Mouse (Mus musculus) heart, embryonic 10.5 days (tissue): Measurements from ENCODE around the gene Fev. TPM values are rescaled to one million over a fixed set of nuclear protein-coding genes. Genes with fewer than 3 reads are reported as not detected.

Source experiments
- DNase-seq: peaks from one replicate; pipeline ENCODE4 v3.0.0-alpha.2; 2017; ENCODE audit warnings: low spot score
- H3K27ac ChIP-seq: fragments of 300-500 bp; sonication (generic); 2 replicates; pipeline ENCODE4 v1.5.1; 2016; ENCODE audit warnings: mild to moderate bottlenecking
- H3K27me3 ChIP-seq: fragments of 300-500 bp; sonication (generic); 2 replicates; pipeline ENCODE4 v1.6.1; 2016; ENCODE audit warnings: mild to moderate bottlenecking; ENCODE audit not compliant: poor library complexity, insufficient read depth, severe bottlenecking
- H3K36me3 ChIP-seq: fragments of 300-500 bp; sonication (generic); 2 replicates; pipeline ENCODE4 v1.6.1; 2016; ENCODE audit warnings: mild to moderate bottlenecking, moderate library complexity
- H3K4me1 ChIP-seq: fragments of 300-500 bp; sonication (generic); 2 replicates; pipeline ENCODE4 v1.6.1; 2016; ENCODE audit warnings: mild to moderate bottlenecking
- H3K4me3 ChIP-seq: fragments of 300-500 bp; sonication (generic); 2 replicates; pipeline ENCODE4 v1.5.1; 2016; ENCODE audit warnings: mild to moderate bottlenecking, moderate library complexity
- H3K9me3 ChIP-seq: fragments of 300-500 bp; sonication (generic); 2 replicates; pipeline ENCODE4 v1.6.1; 2016; ENCODE audit warnings: mild to moderate bottlenecking, moderate library complexity
- WGBS: fragments of 180-500 bp; shearing (Covaris S2); methylation state at CpG from one replicate; pipeline ENCODE4 v1.1.7; 2016; 5-methylcytosine and 5-hydroxymethylcytosine counted together
- polyA plus RNA-seq: library from polyadenylated mRNA; unstranded; fragments of >200 nt; fragmentation: Nextera tagmentation; extraction: Ambion mirVana; gene quantifications from 2 replicates; pipeline ENCODE4 v1.2.1, GENCODE M21; 2016

Gene Fev
- 1.2 and 1.4 TPM in 2 replicates for polyA plus RNA-seq

DNA sequence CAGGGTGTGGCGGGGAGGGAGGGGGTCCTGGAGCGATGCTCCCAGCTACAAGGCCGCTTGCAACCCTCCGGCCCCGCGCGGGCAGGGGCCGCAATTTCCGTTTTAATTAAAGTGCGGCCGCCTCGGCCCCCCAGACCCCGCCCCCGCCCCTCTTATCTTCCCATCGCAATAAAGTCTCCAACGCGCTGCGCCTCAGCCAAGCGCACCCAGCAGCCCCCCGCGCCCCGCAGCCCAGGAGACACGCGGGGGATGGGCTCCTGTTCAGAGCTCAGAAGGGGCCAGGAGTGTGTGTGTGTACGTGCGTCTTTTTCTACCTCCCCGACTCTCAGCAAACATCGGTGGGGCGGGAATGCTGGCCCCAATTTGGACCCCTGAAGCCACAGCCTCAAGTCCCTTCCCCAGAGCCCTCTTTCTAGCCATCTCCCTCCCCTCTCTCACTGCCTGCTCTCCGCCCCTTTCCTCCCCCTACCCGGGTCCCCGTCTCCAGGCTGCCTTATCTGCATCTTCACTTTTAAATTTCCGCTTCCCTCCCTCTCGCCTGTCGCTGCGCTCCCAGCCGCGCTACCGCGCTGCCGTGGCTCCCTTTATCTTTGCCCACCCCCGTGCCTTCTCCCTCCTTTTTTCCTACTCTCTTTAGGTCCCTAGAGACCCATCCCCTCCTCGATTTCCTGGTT lies at the start of gene Fev:
Gene Fev (minus strand): TSS at position 51 of the 674 bp plus-strand sequence.
- under 1% methylated on average over 42 of the region's 43 CpGs for WGBS
- H3K27me3 ChIP-seq, result peaks cover 99% of the 10 kb centered on the region
- H3K4me3 ChIP-seq, result peak within 1 kb of the TSS; percentile 59
- peak within 1 kb of the TSS; percentile 72 for H3K27ac ChIP-seq
- H3K9me3 ChIP-seq, result no peaks in the 10 kb centered on the region
- peaks cover 31% of the 10 kb centered on the region for H3K4me1 ChIP-seq
- H3K36me3 ChIP-seq, result no peaks in the 10 kb centered on the region
- no peak for DNase-seq

DNA sequence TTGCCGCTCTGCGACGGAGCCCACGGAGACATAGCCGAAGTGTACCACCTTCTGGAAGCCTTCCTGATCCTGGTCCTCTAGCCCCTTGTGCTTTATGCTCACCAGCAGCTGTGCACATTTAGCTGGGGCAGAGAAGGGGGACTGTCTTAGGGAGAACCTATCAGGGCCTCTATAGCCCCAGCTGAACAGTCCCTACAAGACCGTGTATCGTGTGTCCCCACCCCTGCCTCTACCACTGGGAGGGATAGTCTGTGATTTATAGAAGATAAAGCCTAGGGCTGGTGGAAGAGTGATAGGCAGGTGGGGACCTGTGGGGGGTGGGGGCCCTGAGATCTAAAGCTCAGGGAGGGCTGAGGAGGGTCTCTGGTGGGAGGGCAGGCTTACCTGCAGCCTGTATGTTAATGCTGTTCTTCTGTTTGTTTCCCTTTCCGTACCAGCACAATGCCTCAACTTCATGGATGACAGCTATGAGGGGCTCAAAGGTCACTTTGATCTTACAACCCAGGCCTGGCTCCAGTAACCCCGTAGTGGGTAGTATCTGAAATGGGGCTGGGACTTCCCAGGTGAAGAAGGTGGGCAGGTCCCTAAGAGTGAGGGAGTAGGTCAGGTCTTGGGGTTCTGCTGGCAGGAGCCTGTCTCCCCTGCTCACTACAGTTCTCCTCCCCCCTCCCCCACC lies 42.5 kb upstream of the Fev start:
- no peak for DNase-seq
- Histone ChIP-seq H3K27ac (no peak overlapping the region), H3K9me3 (no peaks in the 10 kb centered on the region), H3K4me1 (no peaks in the 10 kb centered on the region), H3K36me3 (no peaks in the 10 kb centered on the region), H3K27me3 (peaks cover 86% of the 10 kb centered on the region), H3K4me3 (no peak overlapping the region)
- 72% methylated on average over 9 of the region's 9 CpGs for WGBS

GRCm38 (mm10) chr1:74926721-74927120 lies 41.5 kb upstream of the Fev start:
- Histone ChIP-seq H3K27ac (no peak overlapping the region), H3K27me3 (peaks cover 86% of the 10 kb centered on the region), H3K4me1 (no peaks in the 10 kb centered on the region), H3K4me3 (no peak overlapping the region), H3K36me3 (no peaks in the 10 kb centered on the region), H3K9me3 (no peaks in the 10 kb centered on the region)
- no peak for DNase-seq
- 37% methylated on average over 6 of the region's 6 CpGs for WGBS

DNA sequence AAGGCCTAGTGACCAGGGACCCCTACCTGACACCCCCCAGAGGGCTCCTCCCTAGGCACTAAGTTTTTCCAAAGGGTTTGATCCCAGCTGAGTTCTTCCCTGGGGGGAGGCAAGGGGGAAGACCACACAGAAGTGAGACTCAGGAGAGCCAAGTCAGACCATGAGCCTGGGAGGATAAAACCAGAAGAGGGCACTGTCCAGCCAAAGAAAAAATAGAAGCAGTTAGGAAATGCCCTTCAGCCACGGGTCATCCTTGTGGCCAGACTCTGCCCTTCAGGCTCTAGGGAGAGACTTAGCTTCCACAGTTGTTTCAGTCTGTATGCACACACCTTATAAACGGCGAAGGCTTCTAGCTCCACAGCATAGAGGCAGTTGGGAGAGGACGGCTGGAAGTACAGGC lies 39.2 kb upstream of the Fev start:
- Histone ChIP-seq H3K27ac (no peak overlapping the region), H3K9me3 (no peaks in the 10 kb centered on the region), H3K4me1 (no peaks in the 10 kb centered on the region), H3K27me3 (peaks cover 77% of the 10 kb centered on the region), H3K36me3 (no peaks in the 10 kb centered on the region), H3K4me3 (no peak overlapping the region)
- 57% methylated on average over 4 of the region's 4 CpGs for WGBS
- DNase-seq, result no peak

- Histone ChIP-seq H3K36me3 (no peaks in the 10 kb centered on the region), H3K27me3 (peaks cover 57% of the 10 kb centered on the region), H3K9me3 (no peaks in the 10 kb centered on the region), H3K27ac (no peak overlapping the region), H3K4me1 (no peaks in the 10 kb centered on the region), H3K4me3 (no peak overlapping the region)
- no peak for DNase-seq
- WGBS, result 22% methylated on average over 13 of the region's 13 CpGs
These were observed 30.5 kb upstream of the Fev start for GRCm38 (mm10) chr1:74915706-74916105.

GRCm38 (mm10) chr1:74902191-74902590 lies 17.0 kb upstream of the Fev start:
- Histone ChIP-seq H3K9me3 (no peaks in the 10 kb centered on the region), H3K4me1 (peaks cover 27% of the 10 kb centered on the region), H3K27me3 (peaks cover 99% of the 10 kb centered on the region), H3K36me3 (no peaks in the 10 kb centered on the region), H3K27ac (no peak overlapping the region), H3K4me3 (no peak overlapping the region)
- no peak for DNase-seq
- WGBS, result 17% methylated on average over 6 of the region's 6 CpGs

DNA sequence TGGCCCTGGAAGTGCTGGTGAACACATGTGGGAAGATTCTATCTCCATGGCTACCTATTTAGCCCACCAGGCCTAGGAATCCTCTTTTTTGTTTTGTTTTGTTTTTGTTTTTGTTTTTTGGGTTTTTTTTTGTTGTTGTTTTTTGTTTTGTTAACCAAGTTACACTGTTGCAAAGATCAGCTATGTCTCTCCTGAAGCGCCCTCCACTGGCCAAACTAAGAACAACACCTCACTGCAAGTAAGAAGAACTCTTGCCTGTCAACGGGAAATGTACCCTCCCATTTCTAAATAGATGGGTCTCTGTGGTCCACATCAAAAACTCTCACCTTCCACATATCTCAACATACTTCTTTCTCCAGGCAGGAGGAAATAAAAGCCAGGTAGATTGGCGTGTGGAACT lies 16.5 kb upstream of the Fev start:
- Histone ChIP-seq H3K9me3 (no peaks in the 10 kb centered on the region), H3K4me3 (no peak overlapping the region), H3K27ac (no peak overlapping the region), H3K4me1 (peaks cover 28% of the 10 kb centered on the region), H3K27me3 (peaks cover 100% of the 10 kb centered on the region), H3K36me3 (no peaks in the 10 kb centered on the region)
- DNase-seq, result no peak
- 5% methylated on average over 3 of the region's 3 CpGs for WGBS

GRCm38 (mm10) chr1:74900341-74901285 lies 15.4 kb upstream of the Fev start:
- Histone ChIP-seq H3K9me3 (no peaks in the 10 kb centered on the region), H3K4me3 (peak overlapping the region; percentile 54), H3K36me3 (no peaks in the 10 kb centered on the region), H3K27ac (no peak overlapping the region), H3K27me3 (peaks cover 100% of the 10 kb centered on the region), H3K4me1 (peaks cover 30% of the 10 kb centered on the region)
- 1% methylated on average over 63 of the region's 66 CpGs for WGBS
- DNase-seq, result no peak

DNA sequence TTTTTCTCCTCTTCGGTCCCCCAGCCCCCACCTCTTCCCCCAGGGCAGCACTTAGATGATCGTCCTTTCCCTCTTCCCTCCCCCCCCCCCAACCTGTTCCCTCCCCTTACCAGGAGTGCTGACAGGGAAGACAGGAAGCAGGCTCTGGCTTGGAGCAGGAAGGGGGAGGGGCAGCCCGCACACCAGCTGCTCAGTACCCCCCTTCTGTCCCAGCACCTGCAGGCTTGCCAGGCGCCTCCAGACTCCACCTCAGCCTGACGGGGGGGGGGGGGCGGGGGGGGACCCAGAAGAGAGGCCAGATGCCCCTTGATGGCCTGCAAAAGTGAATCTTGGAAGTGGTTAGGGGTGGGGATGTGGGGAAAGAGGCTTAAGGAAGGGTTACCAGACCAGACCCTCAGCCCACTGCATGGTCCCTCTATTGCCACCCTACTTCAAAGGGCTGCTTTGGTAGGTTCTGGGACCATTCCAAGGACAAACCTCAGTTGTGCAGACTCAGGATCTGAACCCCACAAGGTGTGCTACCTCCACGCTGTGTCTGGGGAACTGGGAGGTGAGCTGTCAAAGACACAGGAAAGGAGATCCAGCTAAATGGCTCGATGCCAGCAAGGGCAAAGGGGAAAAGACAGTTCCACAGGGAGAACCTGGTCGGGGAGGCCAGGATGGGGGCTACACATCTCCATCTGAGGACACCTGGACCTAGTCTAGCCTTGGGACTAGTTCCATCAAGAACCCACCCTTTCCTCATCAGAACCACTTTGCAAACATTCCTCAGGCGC lies 13.6 kb upstream of the Fev start:
- no peak overlapping the region for H3K27ac ChIP-seq
- peak overlapping the region; percentile 24; the same call in 1 of the 2 replicates for H3K4me3 ChIP-seq
- H3K36me3 ChIP-seq, result no peaks in the 10 kb centered on the region
- H3K27me3 ChIP-seq, result peaks cover 100% of the 10 kb centered on the region
- no peaks in the 10 kb centered on the region for H3K9me3 ChIP-seq
- 4% methylated on average over 9 of the region's 10 CpGs for WGBS
- no peak for DNase-seq
- peaks cover 30% of the 10 kb centered on the region for H3K4me1 ChIP-seq

DNA sequence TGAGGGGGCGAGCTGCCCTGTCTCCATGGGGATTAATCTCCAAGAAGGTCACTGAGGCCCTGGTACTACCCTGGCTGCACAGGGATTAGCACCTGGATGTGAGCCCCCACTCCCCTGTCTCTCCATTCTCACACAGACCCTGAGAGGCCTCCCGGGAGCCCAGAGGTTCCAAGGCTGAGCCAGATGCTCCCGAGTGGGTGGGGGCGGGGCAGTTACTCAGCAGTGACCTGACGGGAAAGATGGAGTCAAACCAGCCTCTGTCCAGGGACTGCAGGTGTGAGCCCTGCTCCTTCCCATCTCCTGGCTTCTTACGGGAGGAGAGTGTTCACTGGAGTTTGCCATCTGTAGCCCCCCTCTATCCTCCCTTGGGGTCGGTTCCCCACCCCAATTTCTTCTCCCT lies 12.8 kb upstream of the Fev start:
- H3K27ac ChIP-seq, result no peak overlapping the region
- H3K4me3 ChIP-seq, result no peak overlapping the region
- H3K4me1 ChIP-seq, result peaks cover 33% of the 10 kb centered on the region
- H3K27me3 ChIP-seq, result peaks cover 100% of the 10 kb centered on the region
- no peak for DNase-seq
- no peaks in the 10 kb centered on the region for H3K9me3 ChIP-seq
- WGBS, result 3% methylated on average over 7 of the region's 7 CpGs
- no peaks in the 10 kb centered on the region for H3K36me3 ChIP-seq

DNA sequence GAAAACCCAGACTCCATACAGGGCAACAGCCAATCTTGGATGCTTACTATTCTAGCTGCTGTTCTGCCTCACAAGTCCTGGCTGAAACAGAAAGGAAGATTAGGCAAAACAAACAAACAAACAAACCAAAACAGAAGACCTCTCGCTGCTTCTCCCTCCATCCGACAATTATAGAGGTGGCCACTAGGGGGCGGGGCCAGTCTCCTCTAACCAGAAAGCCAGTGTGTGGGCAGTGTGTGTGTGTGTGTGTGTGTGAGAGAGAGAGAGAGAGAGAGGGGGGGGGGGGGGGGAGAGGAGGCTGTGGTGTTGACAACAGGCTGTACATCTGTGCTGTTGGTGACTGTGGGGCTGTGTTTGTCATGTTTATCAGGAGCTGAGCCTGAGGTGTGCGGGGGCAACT lies 9.7 kb upstream of the Fev start:
- no peak overlapping the region for H3K4me3 ChIP-seq
- 15% methylated on average over 4 of the region's 4 CpGs for WGBS
- H3K4me1 ChIP-seq, result peaks cover 28% of the 10 kb centered on the region
- H3K9me3 ChIP-seq, result no peaks in the 10 kb centered on the region
- H3K27me3 ChIP-seq, result peaks cover 100% of the 10 kb centered on the region
- H3K27ac ChIP-seq, result no peak overlapping the region
- DNase-seq, result no peak
- H3K36me3 ChIP-seq, result no peaks in the 10 kb centered on the region

DNA sequence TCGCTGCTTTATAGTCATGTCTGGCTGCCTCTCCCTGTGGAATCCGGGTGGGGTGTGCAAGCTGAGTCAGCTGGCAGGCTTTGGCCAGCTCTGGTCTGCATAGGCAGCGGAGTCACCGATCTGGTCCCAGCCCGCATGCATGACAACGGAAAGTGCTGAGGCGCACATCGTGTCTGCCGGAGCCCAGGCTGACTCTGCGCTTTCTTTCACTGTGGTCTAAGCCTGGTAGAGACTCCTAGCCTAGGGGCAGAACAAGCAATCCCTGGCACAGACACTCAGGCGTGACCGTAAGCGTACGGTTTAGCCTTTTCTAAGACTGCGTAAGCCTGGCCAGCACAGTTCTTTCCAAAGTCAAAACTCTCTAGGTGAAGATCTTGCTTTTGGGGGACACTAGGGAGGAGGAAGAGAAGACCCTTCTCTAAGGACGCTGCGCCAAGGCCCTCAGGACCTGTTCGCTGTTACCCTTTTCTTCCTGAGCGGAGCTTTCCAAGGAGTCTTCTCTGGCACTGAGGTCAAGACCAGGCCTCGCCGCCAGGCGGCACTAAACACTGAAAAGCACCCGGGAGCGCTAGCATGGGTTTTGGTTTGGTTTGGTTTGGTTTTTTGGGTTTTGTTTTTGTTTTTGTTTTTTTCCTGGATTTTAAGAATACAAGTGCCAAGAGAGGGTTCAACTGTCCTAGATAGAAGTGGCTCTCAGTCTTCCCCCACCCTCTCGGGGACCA lies 8.1 kb upstream of the Fev start, which contains the start of gene Cryba2:
Gene Cryba2 (minus strand): TSS at position 10 of the 722 bp plus-strand sequence.
- Histone ChIP-seq H3K27me3 (peaks cover 99% of the 10 kb centered on the region), H3K4me3 (peak within 1 kb of the TSS; percentile 24; the same call in 1 of the 2 replicates)
- 6% methylated on average over 25 of the region's 25 CpGs for WGBS

More for the DNA sequence above, 8.1 kb upstream of the Fev start, which contains the start of gene Cryba2:
- Histone ChIP-seq H3K4me1 (peaks cover 19% of the 10 kb centered on the region), H3K27ac (no peak within 1 kb of the TSS), H3K9me3 (no peaks in the 10 kb centered on the region), H3K36me3 (no peaks in the 10 kb centered on the region)
- no peak for DNase-seq
